Mouse (Mus musculus) forebrain, embryonic 13.5 days (tissue): ENCODE results near the gene Itgb4. TPM values are rescaled to one million over a fixed set of nuclear protein-coding genes. Genes with fewer than 3 reads are reported as not detected.
"Not testable (repeated sequence)": the region's sequence is repeated elsewhere in the genome, so short reads cannot be mapped to it uniquely, and the experiment has no call there.

Experiments
- ATAC-seq: fragments of 200-750 bp; cut with Nextera tagmentation; 2 replicates; pipeline ENCODE4 v1.8.0; 2017
- H3K27ac ChIP-seq: fragments of 300-500 bp; sonication (generic); 2 replicates; pipeline ENCODE4 v1.5.1; 2015; ENCODE audit warnings: inconsistent platforms, mild to moderate bottlenecking, moderate library complexity
- H3K27me3 ChIP-seq: fragments of 300-500 bp; sonication (generic); 2 replicates; pipeline ENCODE4 v1.6.1; 2015; ENCODE audit warnings: mild to moderate bottlenecking, inconsistent platforms
- H3K36me3 ChIP-seq: fragments of 300-500 bp; sonication (generic); 2 replicates; pipeline ENCODE4 v1.6.1; 2015; ENCODE audit warnings: mild to moderate bottlenecking, inconsistent platforms; ENCODE audit not compliant: poor library complexity, severe bottlenecking
- H3K4me1 ChIP-seq: fragments of 300-500 bp; sonication (generic); 2 replicates; pipeline ENCODE4 v1.6.1; 2015; ENCODE audit warnings: inconsistent platforms
- H3K4me2 ChIP-seq: fragments of 300-500 bp; sonication (generic); 2 replicates; pipeline ENCODE4 v1.6.1; 2015; ENCODE audit warnings: inconsistent platforms, mild to moderate bottlenecking, moderate library complexity
- H3K4me3 ChIP-seq: fragments of 300-500 bp; sonication (generic); 2 replicates; pipeline ENCODE4 v1.5.1; 2015; ENCODE audit warnings: mild to moderate bottlenecking, inconsistent platforms
- H3K9ac ChIP-seq: fragments of 300-500 bp; sonication (generic); 2 replicates; pipeline ENCODE4 v1.6.1; 2015; ENCODE audit warnings: mild to moderate bottlenecking, inconsistent platforms
- H3K9me3 ChIP-seq: fragments of 300-500 bp; sonication (generic); replicated peaks from 2 replicates; pipeline ENCODE4 v1.6.1; 2016; ENCODE audit warnings: inconsistent platforms
- WGBS: fragments of 180-500 bp; shearing (Covaris S2); methylation state at CpG from one replicate; pipeline ENCODE4 v1.1.7; 2015; 5-methylcytosine and 5-hydroxymethylcytosine counted together
- polyA plus RNA-seq: library from polyadenylated mRNA; unstranded; fragments of >200 nt; fragmentation: Nextera tagmentation; extraction: Ambion mirVana; gene quantifications from 2 replicates; pipeline ENCODE4 v1.2.1, GENCODE M21; 2015

Itgb4 gene
- polyA plus RNA-seq, 1 experiment from 2014 or later = 0.21 TPM

GRCm38 (mm10) chr11:116012262-116012947, 37.9 kb downstream of the Itgb4 start, which contains the start of gene Galk1:
Gene Galk1, minus strand, starts transcription at chr11:116012719.
- H3K9me3 ChIP-seq = no peaks in the 10 kb centered on the region
- H3K4me3 ChIP-seq = peak within 1 kb of the TSS; percentile 62
- H3K27me3 ChIP-seq = no peaks in the 10 kb centered on the region
- H3K4me2 ChIP-seq = peak within 1 kb of the TSS; percentile 87
- H3K9ac ChIP-seq = peak within 1 kb of the TSS; percentile 79
- under 1% methylated on average over 53 of the region's 55 CpGs for WGBS
- H3K4me1 ChIP-seq = peaks cover 27% of the 10 kb centered on the region
- H3K36me3 ChIP-seq = peaks cover 14% of the 10 kb centered on the region
- peak; percentile 88 for ATAC-seq
- H3K27ac ChIP-seq = peak within 1 kb of the TSS; percentile 79

DNA sequence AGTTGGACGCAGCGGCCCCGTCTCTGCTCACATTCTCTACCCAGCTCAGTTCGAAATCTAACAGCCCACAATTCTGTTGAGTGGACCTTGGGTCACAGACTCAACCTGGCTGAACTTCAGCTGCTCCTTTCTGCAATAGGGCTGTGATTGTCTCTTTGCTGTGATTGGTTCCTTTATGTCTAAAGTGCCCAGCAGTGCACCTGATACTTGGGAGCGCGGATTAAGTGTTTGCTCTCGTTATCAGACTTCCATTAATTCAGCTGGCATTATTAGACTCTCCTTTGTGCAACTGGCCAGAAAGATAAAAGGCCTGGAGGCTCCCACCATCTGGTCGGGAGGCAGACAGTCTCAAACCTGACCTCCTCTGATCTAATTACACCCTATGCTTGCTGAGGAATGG, 40.3 kb downstream of the Itgb4 start:
- H3K9ac ChIP-seq = no peak overlapping the region
- H3K27me3 ChIP-seq = no peaks in the 10 kb centered on the region
- H3K27ac ChIP-seq = no peak overlapping the region
- peaks cover 27% of the 10 kb centered on the region for H3K4me1 ChIP-seq
- H3K4me3 ChIP-seq = no peak overlapping the region
- H3K4me2 ChIP-seq = no peak overlapping the region
- H3K36me3 ChIP-seq = 0 out of 2 replicates have a peak, but pooled peaks cover under 1% of the 10 kb centered on the region
- 45% methylated on average over 8 of the region's 8 CpGs for WGBS
- no peaks in the 10 kb centered on the region for H3K9me3 ChIP-seq
- no peak for ATAC-seq

DNA sequence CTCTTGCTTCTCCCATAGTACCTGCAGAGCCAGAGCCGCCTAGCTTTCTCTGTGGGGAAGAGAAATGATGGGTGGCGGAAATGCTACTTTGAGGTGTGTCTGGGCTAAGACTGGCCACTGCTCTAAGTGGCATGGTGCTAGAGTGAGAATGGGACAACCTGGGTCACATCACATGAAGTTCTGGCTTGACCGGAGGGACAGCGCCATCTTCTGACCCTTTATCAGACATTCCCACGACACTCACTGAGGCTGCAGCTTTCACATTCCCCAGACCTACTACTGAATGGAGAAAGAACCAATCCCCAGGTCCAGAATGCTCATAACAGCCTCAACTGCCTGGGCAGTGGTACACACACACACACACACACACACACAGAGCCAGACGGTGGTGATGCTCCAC, 43.6 kb downstream of the Itgb4 start:
- H3K9ac ChIP-seq = no peak overlapping the region
- no peak overlapping the region for H3K27ac ChIP-seq
- no peak for ATAC-seq
- H3K9me3 ChIP-seq = no peaks in the 10 kb centered on the region
- peaks cover 26% of the 10 kb centered on the region for H3K36me3 ChIP-seq
- WGBS = 26% methylated on average over 6 of the region's 6 CpGs
- H3K27me3 ChIP-seq = no peaks in the 10 kb centered on the region
- H3K4me1 ChIP-seq = peaks cover 21% of the 10 kb centered on the region
- H3K4me3 ChIP-seq = no peak overlapping the region
- no peak overlapping the region for H3K4me2 ChIP-seq

- H3K9ac ChIP-seq, H3K9me3 ChIP-seq, H3K4me2 ChIP-seq, H3K4me3 ChIP-seq, ATAC-seq, H3K27ac ChIP-seq, H3K27me3 ChIP-seq: not testable (repeated sequence)
- WGBS = 94% methylated on average over 4 of the region's 4 CpGs
- Histone ChIP-seq H3K4me1 (peaks cover 20% of the 10 kb centered on the region), H3K36me3 (peaks cover 26% of the 10 kb centered on the region)
Observed at GRCm38 (mm10) chr11:116018867-116019266, 44.4 kb downstream of the Itgb4 start.

GRCm38 (mm10) chr11:116019360-116019791, 44.9 kb downstream of the Itgb4 start:
- ATAC-seq = no peak
- peaks cover 20% of the 10 kb centered on the region for H3K4me1 ChIP-seq
- no peak overlapping the region for H3K9ac ChIP-seq
- peaks cover 26% of the 10 kb centered on the region for H3K36me3 ChIP-seq
- no peak overlapping the region for H3K4me2 ChIP-seq
- H3K27ac ChIP-seq = no peak overlapping the region
- H3K9me3 ChIP-seq = no peaks in the 10 kb centered on the region
- H3K27me3 ChIP-seq = no peaks in the 10 kb centered on the region
- H3K4me3 ChIP-seq = no peak overlapping the region
- WGBS = 69% methylated on average over 1 of the region's 1 CpGs

GRCm38 (mm10) chr11:116019976-116020411, 45.5 kb downstream of the Itgb4 start:
- peaks cover 17% of the 10 kb centered on the region for H3K4me1 ChIP-seq
- no peak overlapping the region for H3K9ac ChIP-seq
- 77% methylated on average over 2 of the region's 2 CpGs for WGBS
- no peaks in the 10 kb centered on the region for H3K9me3 ChIP-seq
- no peak overlapping the region for H3K4me2 ChIP-seq
- peaks cover 26% of the 10 kb centered on the region for H3K36me3 ChIP-seq
- no peak overlapping the region for H3K4me3 ChIP-seq
- no peak overlapping the region for H3K27ac ChIP-seq
- no peaks in the 10 kb centered on the region for H3K27me3 ChIP-seq
- no peak for ATAC-seq

- H3K27ac ChIP-seq = no peak overlapping the region
Observed at GRCm38 (mm10) chr11:116020519-116020922, 46.0 kb downstream of the Itgb4 start.

GRCm38 (mm10) chr11:116021328-116022220, 47.1 kb downstream of the Itgb4 start:
- no peak for ATAC-seq
- peaks cover 15% of the 10 kb centered on the region for H3K4me1 ChIP-seq
- WGBS = 83% methylated on average over 6 of the region's 6 CpGs
- peaks cover 26% of the 10 kb centered on the region for H3K36me3 ChIP-seq
- H3K27ac ChIP-seq = no peak overlapping the region
- 0 out of 2 replicates have a peak overlapping the region, but pooled peaks have one; percentile 28 for H3K9ac ChIP-seq
- H3K4me2 ChIP-seq = peak overlapping the region; percentile 78
- H3K4me3 ChIP-seq = peak overlapping the region; percentile 99
- H3K27me3 ChIP-seq = peaks cover 3% of the 10 kb centered on the region; the same call in 1 of the 2 replicates
- H3K9me3 ChIP-seq = no peaks in the 10 kb centered on the region

More at GRCm38 (mm10) chr11:116020519-116020922, 46.0 kb downstream of the Itgb4 start:
- Histone ChIP-seq H3K4me2 (no peak overlapping the region), H3K4me1 (peaks cover 15% of the 10 kb centered on the region), H3K9ac (no peak overlapping the region), H3K4me3 (no peak overlapping the region), H3K36me3 (peaks cover 26% of the 10 kb centered on the region), H3K27me3 (no peaks in the 10 kb centered on the region), H3K9me3 (no peaks in the 10 kb centered on the region)
- 58% methylated on average over 1 of the region's 1 CpGs for WGBS
- no peak for ATAC-seq

DNA sequence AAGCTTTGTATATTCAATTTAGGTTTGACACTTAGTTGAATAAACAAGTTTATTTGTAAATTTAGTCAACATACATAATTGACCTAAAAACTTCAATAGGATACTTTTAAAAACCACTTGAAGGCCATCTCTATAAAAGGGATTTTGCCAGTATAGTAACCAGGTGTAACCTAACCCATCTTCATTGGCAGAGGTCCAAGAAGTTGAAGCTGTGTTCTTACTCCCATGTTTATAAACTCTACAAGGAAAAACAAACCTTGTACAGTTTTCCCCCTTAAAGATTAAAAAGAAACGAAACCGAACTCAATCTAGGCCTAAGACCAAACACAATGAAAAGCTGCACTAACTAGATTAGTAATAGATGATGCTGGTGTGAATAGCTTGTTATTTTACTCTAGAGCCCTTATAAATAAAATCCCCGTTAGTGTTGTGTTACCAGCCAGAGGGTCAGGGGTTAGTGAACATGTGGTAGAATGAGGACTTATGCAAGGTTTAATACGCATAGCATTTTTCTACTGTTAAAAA, 47.8 kb downstream of the Itgb4 start:
- ATAC-seq = no peak
- Histone ChIP-seq H3K27ac (no peak overlapping the region), H3K9ac (peak overlapping the region; percentile 51), H3K36me3 (peaks cover 26% of the 10 kb centered on the region), H3K4me1 (peaks cover 15% of the 10 kb centered on the region), H3K4me2 (peak overlapping the region; percentile 78), H3K9me3 (no peaks in the 10 kb centered on the region), H3K27me3 (peaks cover 3% of the 10 kb centered on the region; the same call in 1 of the 2 replicates), H3K4me3 (peak overlapping the region; percentile 99)
- WGBS = 66% methylated on average over 4 of the region's 4 CpGs

DNA sequence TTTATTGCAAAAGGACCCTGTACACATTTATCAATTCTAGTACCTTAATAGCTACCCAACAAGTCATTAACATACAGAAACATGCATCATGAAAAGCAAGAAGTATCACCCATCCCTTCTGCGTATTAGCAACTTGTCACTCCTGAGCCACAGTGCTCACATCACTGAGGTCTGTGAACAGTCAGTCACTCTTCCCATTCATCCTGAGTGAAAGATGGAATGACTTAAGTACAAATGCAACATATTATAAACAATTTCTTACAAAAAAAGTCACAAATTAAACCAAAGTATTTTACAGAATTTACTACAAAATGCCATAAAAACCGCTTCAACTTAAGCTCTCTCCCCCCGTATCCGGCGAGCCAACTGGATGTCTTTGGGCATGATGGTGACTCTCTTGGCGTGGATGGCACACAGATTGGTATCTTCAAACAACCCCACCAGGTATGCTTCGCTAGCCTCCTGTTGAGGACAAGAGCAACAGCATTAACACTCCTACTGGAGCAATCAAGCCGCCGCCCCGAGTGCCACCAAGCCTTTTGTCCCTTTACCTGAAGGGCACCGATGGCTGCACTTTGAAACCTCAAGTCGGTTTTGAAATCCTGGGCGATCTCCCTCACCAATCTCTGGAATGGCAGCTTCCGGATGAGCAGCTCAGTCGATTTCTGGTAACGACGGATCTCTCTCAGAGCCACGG, 48.7 kb downstream of the Itgb4 start:
- H3K36me3 ChIP-seq = peaks cover 26% of the 10 kb centered on the region
- H3K4me2 ChIP-seq = peak overlapping the region; percentile 78
- H3K27ac ChIP-seq = peak overlapping the region; percentile 100
- peak overlapping the region; percentile 100 for H3K9ac ChIP-seq
- 6% methylated on average over 18 of the region's 18 CpGs for WGBS
- peaks cover 15% of the 10 kb centered on the region for H3K4me1 ChIP-seq
- ATAC-seq, H3K9me3 ChIP-seq, H3K27me3 ChIP-seq: not testable (repeated sequence)
- H3K4me3 ChIP-seq = peak overlapping the region; percentile 99

DNA sequence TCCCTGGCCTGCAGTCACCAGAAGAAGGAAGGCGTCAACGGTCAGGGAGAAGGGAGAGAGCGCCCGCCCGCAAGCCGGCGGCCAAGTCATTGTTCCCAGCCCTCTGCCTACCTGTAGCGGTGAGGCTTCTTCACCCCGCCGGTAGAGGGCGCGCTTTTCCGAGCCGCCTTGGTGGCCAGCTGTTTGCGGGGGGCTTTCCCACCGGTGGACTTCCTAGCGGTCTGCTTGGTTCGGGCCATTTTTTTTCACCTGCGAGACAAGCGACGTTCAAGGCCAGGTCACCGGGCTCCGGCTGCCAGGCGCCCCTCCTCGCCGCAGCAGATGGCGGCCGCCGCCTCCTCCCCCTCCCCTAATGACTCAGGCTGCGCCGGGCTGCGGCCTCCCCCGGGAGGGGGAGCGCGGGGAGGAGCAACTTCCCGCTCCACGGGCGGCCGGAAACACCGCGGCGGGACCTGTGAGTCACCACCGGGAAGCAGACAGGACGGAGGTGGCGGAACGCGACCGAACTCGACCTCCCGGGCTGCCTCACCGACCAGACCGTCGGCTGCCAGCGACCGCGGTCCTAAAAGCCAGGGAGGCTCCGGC, 49.4 kb downstream of the Itgb4 start:
- ATAC-seq = peak; percentile 52
- WGBS = under 1% methylated on average over 56 of the region's 57 CpGs

More for the DNA sequence above, 49.4 kb downstream of the Itgb4 start:
- Histone ChIP-seq H3K27me3 (peaks cover 3% of the 10 kb centered on the region; the same call in 1 of the 2 replicates), H3K4me2 (peak overlapping the region; percentile 78), H3K27ac (peak overlapping the region; percentile 100), H3K4me3 (peak overlapping the region; percentile 99), H3K9ac (peak overlapping the region; percentile 100), H3K36me3 (peaks cover 26% of the 10 kb centered on the region), H3K4me1 (peaks cover 15% of the 10 kb centered on the region), H3K9me3 (no peaks in the 10 kb centered on the region)
